Mouse (Mus musculus) cerebellum, adult 11 months (tissue): ENCODE data around the gene Ralgps1.

Source experiments
- DNase-seq: peaks from one replicate; pipeline ENCODE4 v3.0.0; 2022

Ralgps1 gene

DNA sequence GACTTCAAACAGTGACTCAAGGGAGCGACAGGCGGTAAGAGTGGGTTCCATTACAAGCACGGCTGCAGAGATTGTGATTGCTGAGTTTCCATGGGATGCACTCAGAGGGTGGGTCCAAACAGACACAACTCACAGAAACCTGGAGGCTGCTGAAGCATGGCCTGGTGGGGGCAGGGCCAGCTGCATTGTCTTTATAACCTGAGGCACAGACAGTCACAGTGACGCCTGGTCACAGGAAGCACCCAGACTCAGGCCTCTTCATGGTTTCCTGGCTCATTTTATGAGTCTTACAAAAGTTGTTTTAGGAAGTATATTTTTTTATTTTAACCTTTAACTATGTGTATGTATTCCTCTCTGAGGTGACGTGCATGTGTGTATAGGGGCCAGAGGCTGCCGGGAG is 201.8 kb downstream of the Ralgps1 start:
- DNase-seq, result no peak

- DNase-seq, result no peak
These were observed 204.2 kb downstream of the Ralgps1 start for GRCm38 (mm10) chr2:33167060-33167459.

DNA sequence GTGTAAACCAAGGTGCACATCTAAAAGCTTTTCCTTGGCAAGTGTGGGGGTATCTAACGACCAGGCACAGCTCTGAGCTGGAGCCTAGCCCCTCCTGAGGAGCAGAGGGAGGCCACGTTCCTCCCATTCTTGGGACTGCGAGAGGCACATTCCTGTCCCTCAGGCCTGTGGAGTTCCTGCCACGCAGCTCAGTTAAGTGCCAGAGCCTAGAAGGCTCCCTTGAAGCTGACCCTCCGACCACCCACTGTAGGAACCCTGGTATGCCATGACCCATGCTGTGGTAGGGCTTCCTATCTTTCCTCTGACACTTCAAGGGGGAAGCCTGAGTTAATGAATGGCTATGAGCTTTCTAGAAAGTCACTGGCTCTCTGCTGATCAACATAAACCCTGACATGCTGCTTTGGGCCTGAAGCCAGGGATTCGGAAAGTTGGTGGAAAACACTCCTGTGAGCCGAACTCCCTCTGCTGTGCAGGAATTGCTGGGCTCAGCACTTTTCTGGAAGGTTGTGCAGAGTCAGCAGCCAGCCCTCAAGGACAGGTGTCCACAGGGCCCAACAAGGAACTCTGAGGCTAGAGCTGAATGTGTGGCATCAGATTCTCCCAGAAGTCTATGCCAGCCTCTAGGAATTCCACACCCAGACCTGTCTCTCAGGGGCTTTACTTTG is 205.4 kb downstream of the Ralgps1 start:
- no peak for DNase-seq

DNA sequence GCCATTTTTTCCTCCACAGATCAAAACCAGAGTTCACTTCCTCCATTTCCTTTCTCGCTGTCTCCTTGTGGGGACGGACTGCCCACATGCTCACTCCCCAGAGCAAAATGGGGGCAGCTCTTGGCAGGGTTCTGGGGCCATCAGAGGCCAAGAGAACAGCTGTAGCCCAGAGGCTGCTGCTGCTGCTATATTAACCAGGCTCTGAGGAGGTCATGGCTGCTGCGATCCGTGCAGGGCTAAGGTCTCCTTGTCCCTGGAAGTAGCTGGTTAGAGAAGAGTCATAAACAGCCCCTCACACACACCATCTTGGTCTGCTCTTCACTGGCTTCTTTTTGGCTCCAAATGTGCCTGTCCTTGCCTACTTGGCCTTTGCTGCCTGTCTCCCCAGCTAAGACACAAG is 206.1 kb downstream of the Ralgps1 start:
- DNase-seq, result no peak

GRCm38 (mm10) chr2:33164646-33165045 is 206.6 kb downstream of the Ralgps1 start:
- peak; percentile 48 for DNase-seq

GRCm38 (mm10) chr2:33162126-33162525 is 209.2 kb downstream of the Ralgps1 start:
- DNase-seq, result no peak

DNA sequence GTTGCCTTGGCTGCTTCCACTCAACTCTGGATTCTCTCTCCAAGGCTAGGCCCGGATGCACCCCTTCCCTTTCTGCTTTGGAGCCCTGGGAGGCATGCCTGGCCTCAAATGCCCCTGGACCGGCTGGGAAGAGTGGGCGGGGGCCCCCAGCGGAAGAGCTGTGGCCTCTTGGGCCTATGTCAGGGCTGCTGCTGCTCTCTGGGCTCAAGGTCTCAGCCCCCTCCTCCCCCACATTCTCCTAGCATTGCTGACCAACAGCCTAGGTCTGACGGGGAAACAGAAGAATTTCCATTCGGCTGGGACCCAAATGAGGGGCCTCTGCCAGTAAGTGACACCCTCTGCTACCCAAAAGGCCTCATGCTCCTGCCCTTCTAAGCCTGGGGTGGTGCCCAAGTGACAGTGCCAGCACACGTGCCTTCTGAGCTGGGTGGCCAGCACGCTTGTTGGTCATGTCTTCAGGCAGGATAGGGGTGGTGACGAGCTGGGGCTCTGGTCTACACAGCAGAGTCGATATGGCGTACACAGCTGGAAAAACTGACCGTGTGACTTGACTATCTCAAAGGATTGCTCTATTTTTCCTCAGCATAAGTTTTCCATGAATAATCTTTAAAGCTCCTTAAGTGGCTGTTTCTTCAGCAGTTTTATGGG is 210.8 kb downstream of the Ralgps1 start:
- no peak for DNase-seq

GRCm38 (mm10) chr2:33159593-33159992 is 211.7 kb downstream of the Ralgps1 start:
- DNase-seq, result no peak

DNA sequence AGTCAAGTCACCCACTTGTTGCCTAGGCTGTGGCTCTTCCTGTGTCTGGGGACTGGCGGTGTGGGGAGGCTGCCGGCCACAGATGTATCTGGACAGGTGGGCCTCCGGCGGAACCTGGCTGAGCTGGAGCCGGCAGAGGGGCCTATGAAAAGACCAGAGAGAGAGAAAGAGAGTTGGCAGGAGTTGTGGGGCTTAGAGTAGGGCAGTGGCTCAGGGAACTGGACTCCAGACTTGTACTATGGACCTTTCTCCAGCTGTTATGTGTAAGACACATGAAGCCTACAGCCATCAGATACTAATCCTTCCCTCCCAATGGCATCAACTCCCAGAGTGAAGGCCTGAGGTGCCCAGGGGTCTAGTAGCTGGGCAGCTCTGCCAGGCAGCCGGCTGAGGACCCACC is 212.4 kb downstream of the Ralgps1 start:
- no peak for DNase-seq

- no peak for DNase-seq
These were observed 215.0 kb downstream of the Ralgps1 start for GRCm38 (mm10) chr2:33156283-33156781.

GRCm38 (mm10) chr2:33154751-33155372 is 216.4 kb downstream of the Ralgps1 start:
- peak; percentile 75 for DNase-seq

GRCm38 (mm10) chr2:33146994-33147393 is 224.3 kb downstream of the Ralgps1 start:
- DNase-seq, result no peak

- no peak for DNase-seq
These were observed 228.0 kb downstream of the Ralgps1 start for GRCm38 (mm10) chr2:33143292-33143691.

- no peak for DNase-seq
These were observed 232.8 kb downstream of the Ralgps1 start for GRCm38 (mm10) chr2:33138491-33138890.

- no peak for DNase-seq
These were observed 233.6 kb downstream of the Ralgps1 start for GRCm38 (mm10) chr2:33137731-33138130.

GRCm38 (mm10) chr2:33137244-33137643 is 234.0 kb downstream of the Ralgps1 start:
- DNase-seq, result peak; percentile 75

GRCm38 (mm10) chr2:33136366-33136765 is 234.9 kb downstream of the Ralgps1 start:
- DNase-seq, result no peak

DNA sequence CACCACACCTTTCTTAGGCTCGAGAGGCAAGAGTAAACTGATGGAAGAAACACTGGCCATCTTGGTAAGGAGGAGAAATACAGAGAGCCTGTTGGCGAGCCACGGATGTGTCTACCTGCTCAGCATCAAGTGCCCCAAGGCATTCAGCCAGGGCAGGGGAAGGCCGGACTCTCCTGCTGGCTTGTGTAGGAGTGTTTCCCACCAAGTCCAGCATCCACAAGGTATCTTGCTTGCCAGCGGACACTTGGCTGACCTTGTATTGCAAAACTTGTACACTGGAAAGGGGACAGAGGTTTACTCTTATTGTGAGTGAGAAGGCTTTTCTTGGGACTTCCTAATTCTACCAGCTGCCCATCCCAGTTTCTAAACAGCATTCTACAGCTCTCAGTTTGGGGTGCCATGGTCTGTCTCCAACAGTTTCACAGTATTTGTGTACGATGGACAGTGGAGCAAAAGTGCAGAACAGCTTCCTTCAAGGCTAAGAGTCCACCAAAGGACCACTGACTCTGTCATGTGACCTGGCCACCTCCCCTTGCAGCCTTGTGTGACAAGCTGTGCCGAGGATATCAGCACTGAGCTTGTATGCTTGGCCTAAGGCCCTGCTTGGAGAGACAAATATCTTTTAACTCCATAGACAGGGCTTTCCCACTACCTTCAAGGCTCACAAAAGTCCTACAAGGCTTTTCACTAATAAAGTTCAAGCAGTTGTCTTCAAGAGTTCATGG is 236.4 kb downstream of the Ralgps1 start:
- DNase-seq, result no peak

DNA sequence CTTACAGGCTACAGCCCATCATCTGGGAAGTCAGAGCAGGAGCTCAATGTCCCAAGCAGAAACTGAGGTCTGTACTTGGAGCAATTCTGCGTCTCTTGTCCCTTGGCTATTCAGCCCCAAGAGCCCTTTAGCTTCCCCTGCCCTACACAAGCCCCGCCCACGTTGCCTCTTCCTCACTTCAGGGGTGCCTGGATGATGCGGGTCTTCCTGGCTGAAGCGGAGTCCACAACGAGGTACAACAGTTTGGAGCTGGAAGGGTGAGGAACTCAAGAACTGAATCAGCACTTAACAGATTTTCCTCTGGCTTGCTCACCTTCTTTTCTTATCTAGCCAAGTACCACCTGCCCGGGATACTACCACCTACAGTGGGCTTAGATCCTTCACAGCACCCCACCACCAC is 239.0 kb downstream of the Ralgps1 start:
- DNase-seq, result peak; percentile 37

DNA sequence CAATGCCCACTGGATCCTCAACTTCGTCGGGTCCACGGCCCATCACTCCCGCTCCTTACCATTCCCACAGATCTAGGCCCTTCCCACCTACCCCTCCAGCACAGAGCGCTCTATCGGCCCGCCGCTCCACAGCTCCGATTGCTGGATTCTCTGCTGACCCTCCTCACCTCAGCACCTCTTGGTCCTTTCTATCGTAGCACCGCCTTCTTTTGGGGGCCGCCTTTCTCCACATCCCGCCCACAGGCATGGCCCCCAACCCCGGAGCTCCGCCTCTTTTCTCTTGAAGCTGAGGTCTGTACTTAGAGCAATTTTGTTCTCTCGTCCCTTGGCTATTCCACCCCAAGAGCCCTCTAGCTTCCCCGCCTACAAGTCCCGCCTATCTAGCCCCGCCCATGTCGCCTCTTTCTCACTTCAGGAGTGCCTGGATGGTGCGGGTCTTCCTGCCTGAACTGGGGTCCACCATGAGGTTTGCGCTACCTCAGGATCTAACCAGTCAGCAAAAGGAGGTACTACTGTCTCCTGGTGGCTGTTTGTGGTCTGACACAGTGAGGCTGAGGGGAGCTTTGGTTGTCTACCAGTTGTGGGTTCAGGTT is 239.7 kb downstream of the Ralgps1 start, which contains the start of gene Garnl3:
Gene Garnl3, minus strand, starts transcription at position 155 of the 593 bp plus-strand sequence.
- DNase-seq, result peak; percentile 71

GRCm38 (mm10) chr2:33130526-33131483 is 240.5 kb downstream of the Ralgps1 start:
- peak; percentile 96 for DNase-seq

DNA sequence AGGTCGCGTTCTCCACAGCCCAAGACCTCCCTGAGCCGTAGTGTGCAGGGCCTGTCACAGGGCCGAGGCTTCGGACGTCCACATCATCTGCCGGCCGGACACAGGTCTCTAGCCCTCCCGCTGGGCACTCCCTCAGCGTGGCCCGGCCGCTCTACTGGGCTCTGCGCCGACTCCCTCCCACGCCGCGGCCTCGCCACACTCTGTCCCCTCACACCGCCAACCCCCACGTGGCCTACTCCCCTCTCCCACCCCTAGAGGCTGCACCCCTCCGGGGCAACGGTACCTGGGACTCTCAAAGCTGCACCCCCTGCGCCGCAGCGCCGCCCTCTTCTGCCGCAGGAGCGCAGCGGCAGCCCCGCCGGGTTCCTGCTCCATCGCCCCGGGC is 241.2 kb downstream of the Ralgps1 start:
- peak; percentile 77 for DNase-seq
